Mouse (Mus musculus) embryonic fibroblast, embryonic 13.5 days (primary cell): ENCODE data around the gene Farp1. TPM values are rescaled to one million over a fixed set of nuclear protein-coding genes. Genes with fewer than 3 reads are reported as not detected.

Experiments
- H3K27ac ChIP-seq: 2 replicates; pipeline ENCODE4 v1.5.1; 2012; ENCODE audit warnings: low read length, control low read depth, inconsistent platforms; ENCODE audit not compliant: insufficient read depth
- H3K4me1 ChIP-seq: 2 replicates; pipeline ENCODE4 v1.6.1; 2011; ENCODE audit warnings: low read length; ENCODE audit not compliant: control insufficient read depth, insufficient read depth
- H3K4me3 ChIP-seq: 2 replicates; pipeline ENCODE4 v1.5.1; 2011; ENCODE audit warnings: mild to moderate bottlenecking, control low read depth, low read length; ENCODE audit not compliant: insufficient read depth
- CTCF ChIP-seq: IDR thresholded peaks from 2 replicates; pipeline ENCODE4 v1.5.1; 2011; ENCODE audit warnings: mild to moderate bottlenecking, control low read depth, low read length, moderate library complexity, borderline replicate concordance; ENCODE audit not compliant: insufficient read depth
- POLR2A ChIP-seq: IDR thresholded peaks from 2 replicates; pipeline ENCODE4 v1.6.1; 2011; ENCODE audit warnings: low read depth, mild to moderate bottlenecking, control low read depth, low read length, moderate library complexity
- polyA plus RNA-seq: library from polyadenylated mRNA; stranded (reverse); fragments of >200 nt; gene quantifications from 2 replicates; pipeline ENCODE4 v1.2.4, GENCODE M21; 2011; ENCODE audit warnings: low read depth; ENCODE audit not compliant: missing spikeins, insufficient read length

Gene Farp1
- polyA plus RNA-seq, 1 experiment = 142 TPM

DNA sequence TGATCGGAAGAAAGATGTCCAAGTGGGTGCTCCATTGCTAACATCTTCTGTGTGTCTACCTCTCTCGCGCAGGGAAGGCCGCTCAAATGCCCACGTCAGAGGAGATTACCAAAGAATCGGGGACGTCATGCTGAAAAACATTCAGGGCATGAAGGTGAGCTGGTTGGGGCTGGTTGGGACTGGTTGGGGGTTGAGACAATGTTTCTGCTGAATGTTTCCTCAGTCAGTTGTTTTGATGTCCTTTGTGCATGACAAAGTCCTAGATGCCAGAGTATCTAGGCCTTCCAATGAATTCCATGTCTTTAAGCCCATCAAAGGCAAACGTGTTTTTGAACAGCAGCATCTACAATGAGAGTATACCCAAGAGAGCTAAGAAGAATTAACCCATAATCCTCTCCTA is 232.8 kb downstream of the Farp1 start:
- Histone ChIP-seq H3K4me1 (peaks cover 11% of the 10 kb centered on the region; the same call in 1 of the 2 replicates), H3K4me3 (no peak overlapping the region), H3K27ac (no peak overlapping the region)
- TF ChIP-seq POLR2A (no peak), CTCF (no peak)

GRCm38 (mm10) chr14:121270490-121270889 is 235.5 kb downstream of the Farp1 start:
- no peak overlapping the region for H3K4me3 ChIP-seq
- H3K4me1 ChIP-seq = peaks cover 3% of the 10 kb centered on the region; the same call in 1 of the 2 replicates
- H3K27ac ChIP-seq = no peak overlapping the region
- TF ChIP-seq CTCF (no peak), POLR2A (no peak)

DNA sequence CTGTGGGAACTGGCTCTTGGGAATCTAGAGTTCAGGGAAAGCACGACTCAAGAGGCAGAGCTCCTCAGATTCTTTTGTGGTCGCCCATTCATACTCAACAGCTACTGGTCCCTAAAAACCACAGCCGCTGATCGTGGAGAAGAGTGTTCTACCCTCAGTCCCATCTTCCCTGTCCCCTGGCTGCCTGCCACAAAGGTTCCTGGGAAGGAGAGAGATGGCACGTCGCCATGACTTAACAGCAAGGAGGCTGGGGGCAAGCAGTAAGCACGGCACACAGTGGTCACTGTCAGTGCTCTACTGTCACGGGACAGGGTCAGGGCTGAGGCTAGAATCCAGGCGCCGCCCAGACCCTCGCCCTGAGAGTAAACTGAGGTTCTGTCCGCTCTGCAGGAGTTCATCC is 240.0 kb downstream of the Farp1 start:
- no peak overlapping the region for H3K27ac ChIP-seq
- TF ChIP-seq CTCF = no peak
- TF ChIP-seq POLR2A = no peak
- no peaks in the 10 kb centered on the region for H3K4me1 ChIP-seq
- H3K4me3 ChIP-seq = no peak overlapping the region

GRCm38 (mm10) chr14:121276016-121276415 is 241.0 kb downstream of the Farp1 start:
- TF ChIP-seq CTCF (no peak), POLR2A (no peak)
- peaks cover 2% of the 10 kb centered on the region; the same call in 1 of the 2 replicates for H3K4me1 ChIP-seq
- H3K4me3 ChIP-seq = no peak overlapping the region
- H3K27ac ChIP-seq = no peak overlapping the region

GRCm38 (mm10) chr14:121279106-121279505 is 244.1 kb downstream of the Farp1 start:
- Histone ChIP-seq H3K4me3 (no peak overlapping the region), H3K27ac (no peak overlapping the region), H3K4me1 (peaks cover 2% of the 10 kb centered on the region; the same call in 1 of the 2 replicates)
- TF ChIP-seq CTCF (peak; percentile 80), POLR2A (no peak)

- TF ChIP-seq POLR2A = no peak
- TF ChIP-seq CTCF = no peak
- Histone ChIP-seq H3K4me1 (peaks cover 2% of the 10 kb centered on the region; the same call in 1 of the 2 replicates), H3K4me3 (no peak overlapping the region), H3K27ac (peak overlapping the region; percentile 7; the same call in 1 of the 2 replicates)
These were observed 245.8 kb downstream of the Farp1 start for GRCm38 (mm10) chr14:121280601-121281335.

- TF ChIP-seq CTCF = no peak
- Histone ChIP-seq H3K4me3 (no peak overlapping the region), H3K4me1 (peaks cover 2% of the 10 kb centered on the region; the same call in 1 of the 2 replicates), H3K27ac (peak overlapping the region; percentile 7; the same call in 1 of the 2 replicates)
These were observed 246.3 kb downstream of the Farp1 start for GRCm38 (mm10) chr14:121281336-121281710.

- Histone ChIP-seq H3K4me1 (peaks cover 2% of the 10 kb centered on the region; the same call in 1 of the 2 replicates), H3K27ac (no peak overlapping the region), H3K4me3 (no peak overlapping the region)
- TF ChIP-seq CTCF (no peak), POLR2A (no peak)
These were observed 250.6 kb downstream of the Farp1 start for GRCm38 (mm10) chr14:121285379-121286120.

DNA sequence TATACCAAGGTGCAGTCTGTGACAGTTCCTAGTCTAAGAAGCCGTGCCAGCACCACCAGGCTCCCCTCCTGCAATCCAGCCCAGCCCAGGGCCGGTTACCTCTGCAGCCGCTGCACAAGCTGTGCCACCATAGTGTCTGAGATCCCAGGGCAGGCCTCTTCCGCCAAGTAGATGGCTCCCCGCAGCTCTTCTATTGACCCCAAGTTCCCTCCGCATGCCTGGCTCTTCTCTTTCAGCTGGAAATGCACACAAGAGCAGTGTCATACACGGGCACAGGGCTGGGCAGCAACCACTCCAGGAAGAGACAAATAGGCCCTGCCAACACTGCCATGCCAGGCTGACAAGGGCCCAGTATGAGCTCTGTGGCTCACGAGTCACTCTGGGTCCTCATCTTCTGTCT is 256.9 kb downstream of the Farp1 start:
- Histone ChIP-seq H3K4me1 (no peaks in the 10 kb centered on the region), H3K27ac (no peak overlapping the region), H3K4me3 (no peak overlapping the region)
- TF ChIP-seq POLR2A (no peak), CTCF (no peak)

- no peak overlapping the region for H3K27ac ChIP-seq
- H3K4me1 ChIP-seq = no peaks in the 10 kb centered on the region
- no peak overlapping the region for H3K4me3 ChIP-seq
- no peak for TF ChIP-seq CTCF
- no peak for TF ChIP-seq POLR2A
These were observed 257.4 kb downstream of the Farp1 start for GRCm38 (mm10) chr14:121292391-121292790.
